Mouse (Mus musculus): ENCODE measurements around the gene Wdr31.

DNA sequence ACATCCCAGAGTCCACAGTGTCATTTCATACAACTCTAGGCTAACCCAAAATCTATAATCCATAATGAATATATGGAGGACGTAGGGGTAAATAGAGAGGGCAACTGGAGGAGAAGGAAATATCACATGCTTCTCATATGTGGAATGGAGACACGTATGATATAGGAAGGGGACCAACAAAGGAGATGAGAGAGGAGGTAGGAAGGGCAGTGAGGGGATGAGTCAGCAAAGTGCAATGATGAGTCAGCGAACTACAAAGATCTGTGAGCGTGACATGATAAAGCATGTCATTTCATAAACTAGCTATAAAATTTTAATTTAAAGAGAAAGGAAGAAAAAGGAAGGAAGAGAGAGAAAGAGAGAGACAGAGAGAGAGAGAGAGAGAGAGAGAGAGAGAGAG lies 39.2 kb downstream of the Wdr31 start:
- no peak for TF ChIP-seq CTCF (IDR thresholded peaks at IDR 0.05; ENCODE audit: control insufficient read depth, insufficient read depth, insufficient read length)
- peak; percentile 76 for TF ChIP-seq FOSL1 (IDR thresholded peaks at IDR 0.05; ENCODE audit: insufficient read depth, low read length, poor library complexity, severe bottlenecking)
- TF ChIP-seq MAX (IDR thresholded peaks at IDR 0.05), result no peak
